Mouse (Mus musculus): Measurements from ENCODE around the gene H2-Q2.

GRCm38 (mm10) chr17:35320327-35321081 is 21.5 kb upstream of the H2-Q2 start, which contains the start of gene H2-Q1:
- TF ChIP-seq CTCF (IDR thresholded peaks at IDR 0.05; ENCODE audit: extremely low read depth, insufficient read depth, insufficient read length, insufficient replicate concordance) (no peak), POLR2A (IDR thresholded peaks at IDR 0.05; ENCODE audit: low read depth, low read length) (no peak)

Measured in spleen, adult 2 months (tissue).